7 mouse cellular contexts compared by ENCODE assay signal in genomic region chr1:74542451-74542961, GRCm38 (mm10). TPM values are rescaled to one million over a fixed set of nuclear protein-coding genes. Genes with fewer than 3 reads are reported as not detected.
DNase-seq lines count a peak whose midpoint lies in the region; ATAC-seq lines count a peak whose summit lies in the region.

Gene Plcd4 (plus strand): TSS chr1:74542888.

- peak; percentile 14 to 29 for DNase-seq in adrenal gland, postnatal 36 days
- DNase-seq in cerebellum, adult 8-10 months = peak; percentile 61
- peak; percentile 11 to 46 for DNase-seq in frontal cortex, adult 2 months (ENCODE audit: extremely low spot score in 1 of 2, low spot score in 1 of 2)
- peak; percentile 31 for DNase-seq in kidney, postnatal 10 days
- DNase-seq in right cerebral cortex, postnatal 36 days (ENCODE audit: low spot score in 2 of 2) = peak; percentile 5 to 25
- no peak for DNase-seq in spleen, postnatal 4 days (ENCODE audit: low spot score in 2 of 2)

- no peaks in the 10 kb centered on the region for H3K36me3 ChIP-seq in lung, embryonic 16.5 days (ENCODE audit: control insufficient read depth, insufficient read depth, low read length)

- no peaks in the 10 kb centered on the region for H3K27me3 ChIP-seq in lung, embryonic 16.5 days (ENCODE audit: control insufficient read depth, insufficient read depth, low read depth, low read length)

- H3K4me3 ChIP-seq in lung, embryonic 16.5 days (ENCODE audit: low read length) = no peak within 1 kb of the TSS

- no peak within 1 kb of the TSS for H3K9ac ChIP-seq in lung, embryonic 16.5 days (ENCODE audit: low read length)

- H3K4me1 ChIP-seq in lung, embryonic 16.5 days (replicated peaks; ENCODE audit: control insufficient read depth, insufficient read depth, low read length) = no peaks in the 10 kb centered on the region

- no peak within 1 kb of the TSS for H3K4me2 ChIP-seq in lung, embryonic 16.5 days (ENCODE audit: low read depth, low read length)

- WGBS in lung, embryonic 16.5 days = 7% methylated on average over 6 of the region's 6 CpGs

- no peaks in the 10 kb centered on the region for H3K9me3 ChIP-seq in lung, embryonic 16.5 days (ENCODE audit: control insufficient read depth, low read length)

- peak; percentile 34; the same call in 1 of the 2 replicates for ATAC-seq in lung, embryonic 16.5 days (ENCODE audit: low read depth)

- no peak within 1 kb of the TSS for H3K27ac ChIP-seq in lung, embryonic 16.5 days (ENCODE audit: low read length)

RNA-seq across cellular contexts. Expression of gene Plcd4, which starts in this region (rescaled TPM):
- total RNA-seq in adrenal gland, postnatal 36 days (2021) = under 1 TPM; 0.43 to 0.53 TPM
- 15.8 and 19.2 TPM in 2 replicates for polyA plus RNA-seq in frontal cortex, adult 2 months (2012; rRNA removed)
- 0.40 and 0.78 TPM in 2 replicates for polyA plus RNA-seq in lung, embryonic 16.5 days (2015; fragmentation: Nextera tagmentation; extraction: Ambion mirVana)

Comparison
In these comparisons a context has a peak if more than half of its experiments do, and no peak if none do; other contexts are left out.
1. Peak in DNase-seq in adrenal gland, postnatal 36 days; RNA of the gene not detected or under 1 TPM.
2. Peak in ATAC-seq in lung, embryonic 16.5 days; RNA of the gene not detected or under 1 TPM.
3. DNase-seq: peak in cerebellum, adult 8-10 months (single experiment), frontal cortex, adult 2 months (2 of 2), kidney, postnatal 10 days (single experiment) and right cerebral cortex, postnatal 36 days (2 of 2); none in spleen, postnatal 4 days (0 of 2).